Mouse (Mus musculus): Measurements from ENCODE around the gene Arap1.

Arap1 gene

DNA sequence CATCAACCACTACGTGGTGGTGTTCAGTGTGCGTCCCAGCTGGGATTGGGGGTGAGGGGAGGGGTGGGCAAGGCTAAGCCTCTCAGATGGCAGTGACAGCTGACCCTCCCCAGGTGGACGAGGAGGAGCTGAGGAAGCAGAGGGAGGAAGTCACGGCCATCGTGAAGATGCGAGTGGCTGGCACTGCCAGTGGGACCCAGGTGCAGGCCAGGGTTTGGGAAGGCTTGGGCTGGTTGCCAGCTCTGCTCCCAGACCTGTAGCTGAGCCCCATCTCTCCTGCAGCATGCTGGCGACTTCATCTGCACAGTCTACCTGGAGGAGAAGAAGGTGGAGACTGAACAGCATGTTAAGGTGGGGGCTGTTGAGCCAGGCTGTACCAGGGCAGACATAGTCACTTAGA lies 53.6 kb downstream of the Arap1 start:
- DNase-seq: no peak

- no peak for DNase-seq
Measured at GRCm38 (mm10) chr7:101403831-101404230, 56.0 kb downstream of the Arap1 start.

DNA sequence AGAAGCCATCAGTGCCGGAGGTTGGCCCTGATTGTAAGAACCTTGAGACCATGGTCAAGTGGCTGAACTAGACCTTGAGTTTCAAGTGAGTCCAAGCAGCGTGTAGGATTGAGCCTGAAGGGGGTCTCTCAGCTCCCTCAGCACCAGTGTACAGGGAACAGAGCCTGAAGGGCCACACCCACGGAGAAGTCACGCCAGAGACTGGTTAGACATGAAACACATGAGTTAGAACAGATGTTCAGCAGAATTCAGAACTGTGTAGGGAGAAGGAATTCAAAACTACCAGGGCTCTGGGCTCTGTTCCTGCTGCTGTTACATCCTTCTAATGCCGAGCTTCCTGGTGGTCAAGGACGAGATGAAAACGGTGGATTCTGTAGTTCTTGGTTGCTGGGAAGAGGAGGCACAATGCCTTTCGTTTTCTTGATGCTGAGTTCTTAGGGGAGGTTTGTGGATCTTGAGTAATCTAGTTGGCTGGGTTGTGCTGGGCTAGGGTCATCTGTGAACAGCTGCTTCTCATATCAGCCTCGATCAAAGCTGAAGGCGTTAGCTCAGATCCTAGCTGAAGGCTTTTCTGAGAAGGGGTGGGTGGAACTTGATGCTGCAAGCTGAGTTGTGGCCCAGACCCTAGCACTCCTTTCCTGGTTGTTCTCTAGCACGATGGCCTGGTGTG lies 62.5 kb downstream of the Arap1 start, which contains the start of gene Gm45837:
Gm45837 (plus strand) TSS at position 620 of the 670 bp plus-strand sequence.
- no peak for DNase-seq

DNA sequence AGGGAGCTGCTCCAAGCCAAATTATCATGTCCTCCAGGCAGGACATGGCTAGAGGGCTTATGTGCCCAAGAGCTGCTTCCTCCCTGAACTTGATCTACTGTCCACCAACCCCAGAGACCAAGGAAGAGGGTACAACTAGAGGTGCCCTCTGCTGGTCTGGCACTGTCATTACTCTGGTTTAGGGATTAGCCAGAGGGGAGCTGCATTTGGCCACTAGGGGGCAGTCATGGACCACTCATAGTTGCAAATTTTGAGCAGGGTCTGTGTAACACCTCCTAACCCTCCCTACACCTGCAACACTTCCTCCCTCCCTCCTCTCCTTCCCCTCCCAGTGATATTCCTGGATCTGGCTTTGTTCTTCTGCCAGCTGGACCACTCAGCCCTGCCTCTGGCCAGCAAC lies 64.9 kb downstream of the Arap1 start:
- peak; percentile 64 to 83 for DNase-seq

DNA sequence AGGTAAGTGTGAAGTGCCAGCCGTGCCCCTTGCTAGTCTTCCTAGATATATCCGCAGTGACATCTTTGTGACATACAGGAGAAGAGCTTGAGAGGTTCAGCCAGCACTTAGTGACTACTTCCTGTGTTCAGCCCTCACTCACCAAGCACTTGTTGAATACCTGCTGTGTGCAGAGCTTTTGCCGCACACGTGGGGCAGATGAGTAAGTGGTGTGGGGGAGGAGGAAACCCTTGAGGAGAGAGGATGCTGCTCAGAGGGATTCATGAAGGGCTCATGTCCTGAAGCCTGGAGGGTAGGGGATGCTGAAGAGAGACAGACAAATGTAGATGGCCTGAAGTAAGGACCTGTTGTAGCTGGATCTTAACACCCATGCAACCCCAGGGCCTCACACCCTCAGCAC lies 66.3 kb downstream of the Arap1 start:
- no peak for DNase-seq

DNA sequence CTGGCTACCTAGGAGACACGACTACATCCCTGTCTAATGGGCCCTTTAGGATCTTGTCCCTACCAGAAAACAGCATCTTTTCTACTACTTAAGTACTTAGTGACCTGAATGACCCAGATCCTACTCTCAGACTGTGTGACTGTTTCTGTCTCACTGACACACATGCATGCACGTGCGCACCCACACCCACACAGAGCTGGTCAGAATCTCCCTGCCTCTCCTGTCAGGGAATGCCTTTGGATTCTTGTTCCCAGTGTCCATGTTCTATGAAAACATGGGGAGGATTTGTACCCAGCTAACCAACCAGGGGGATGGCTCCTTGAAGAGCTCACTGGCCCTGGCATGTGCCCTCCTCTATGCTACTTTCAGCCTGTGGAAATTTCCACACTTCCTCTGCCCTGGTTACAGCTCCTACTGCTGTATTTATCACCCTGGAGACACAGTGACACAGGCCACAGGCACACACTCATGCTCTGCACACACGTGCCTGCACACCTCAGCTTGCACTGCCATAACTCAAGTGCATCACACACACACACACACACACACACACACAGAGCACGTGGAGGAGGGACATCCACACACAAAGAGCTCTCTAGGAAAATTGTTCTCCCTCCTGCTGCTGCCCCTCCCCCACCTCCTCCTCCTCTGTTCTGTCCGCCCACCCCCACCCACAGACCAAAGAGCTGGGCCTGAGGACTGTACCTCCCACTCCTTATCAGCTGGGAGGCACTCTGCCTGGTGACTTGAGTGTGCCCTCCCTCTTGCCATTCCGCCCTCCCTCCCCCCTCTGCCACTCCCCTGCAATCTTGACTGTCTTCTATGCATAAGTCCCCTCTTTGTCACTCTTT lies 67.0 kb downstream of the Arap1 start:
- no peak for DNase-seq

DNA sequence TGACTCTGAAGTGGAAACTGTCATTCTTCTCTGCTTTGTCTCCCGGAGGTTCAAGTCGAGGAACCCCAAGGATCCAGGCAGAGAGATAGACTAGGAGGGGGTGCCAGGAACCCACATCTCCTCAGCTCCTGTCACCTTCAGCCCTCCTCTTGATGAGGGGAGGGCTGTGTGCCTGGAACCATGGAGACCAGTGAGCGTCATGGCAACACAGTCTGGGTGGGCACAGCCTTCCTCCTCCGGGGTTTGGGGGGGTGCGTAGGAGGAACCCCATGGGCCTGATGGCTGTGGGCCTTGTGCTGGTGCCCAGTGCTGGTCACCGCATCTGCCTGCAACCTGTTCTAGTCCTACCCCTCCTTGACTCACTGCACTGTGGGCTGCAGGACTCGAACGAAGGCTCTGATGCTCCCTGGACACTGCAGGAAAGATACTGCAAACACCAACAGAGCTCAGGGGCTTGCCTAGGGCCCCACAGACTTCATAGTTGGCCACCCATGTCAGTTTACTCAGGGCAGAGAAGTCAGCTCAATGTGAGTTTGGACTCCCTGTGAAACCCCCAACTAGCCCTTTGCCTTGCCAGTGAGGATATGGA lies 67.7 kb downstream of the Arap1 start:
- no peak for DNase-seq

DNA sequence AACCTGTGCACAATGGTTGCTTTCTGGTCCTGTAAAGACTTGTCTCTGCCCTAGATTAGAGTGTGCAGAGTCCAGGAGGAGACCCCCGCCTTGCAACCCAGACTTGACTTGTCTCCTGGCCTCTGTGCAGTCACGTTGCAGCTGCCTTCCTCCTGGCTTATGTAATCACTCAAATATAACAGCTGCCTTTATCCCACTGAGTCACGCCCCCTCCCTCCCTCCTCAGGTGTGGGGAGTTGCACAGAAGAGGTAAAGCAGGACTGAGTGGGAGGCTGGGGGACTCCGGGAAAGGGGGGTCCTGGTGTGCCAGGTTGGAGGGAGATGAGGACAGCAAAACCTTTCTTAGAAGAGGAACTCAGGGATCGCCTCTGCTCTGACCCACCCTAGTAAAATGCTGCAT lies 68.5 kb downstream of the Arap1 start:
- DNase-seq: no peak

GRCm38 (mm10) chr7:101419013-101419770 lies 71.3 kb downstream of the Arap1 start:
- peak in 1 of 2 experiments; percentile 27 for DNase-seq

- no peak for DNase-seq
Measured at GRCm38 (mm10) chr7:101421529-101421928, 73.7 kb downstream of the Arap1 start, which contains the start of gene Pde2a. TSS of gene Pde2a (plus strand) at chr7:101421691.

GRCm38 (mm10) chr7:101422069-101422468 lies 74.2 kb downstream of the Arap1 start:
- no peak for DNase-seq

DNA sequence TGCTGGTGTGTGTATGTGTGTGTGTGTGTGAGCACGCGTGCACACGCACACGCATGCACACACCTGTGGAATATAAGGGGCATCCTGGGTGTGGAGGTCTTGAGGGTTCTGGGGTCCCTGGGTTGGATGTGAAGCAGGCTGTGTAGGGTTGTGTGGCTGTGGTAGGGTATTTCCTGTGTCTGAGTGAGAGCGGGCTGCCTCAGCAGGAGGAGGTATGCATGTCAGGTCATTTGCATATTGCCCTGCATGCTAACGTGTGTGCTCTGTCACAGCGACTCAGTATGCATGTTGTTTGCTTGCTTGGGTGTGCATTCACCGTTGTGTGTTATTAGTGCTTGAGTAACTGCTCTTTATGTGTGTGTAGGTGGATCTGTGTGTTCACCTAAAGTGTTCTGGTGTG lies 74.8 kb downstream of the Arap1 start:
- no peak for DNase-seq

GRCm38 (mm10) chr7:101423970-101424369 lies 76.1 kb downstream of the Arap1 start:
- no peak for DNase-seq

DNA sequence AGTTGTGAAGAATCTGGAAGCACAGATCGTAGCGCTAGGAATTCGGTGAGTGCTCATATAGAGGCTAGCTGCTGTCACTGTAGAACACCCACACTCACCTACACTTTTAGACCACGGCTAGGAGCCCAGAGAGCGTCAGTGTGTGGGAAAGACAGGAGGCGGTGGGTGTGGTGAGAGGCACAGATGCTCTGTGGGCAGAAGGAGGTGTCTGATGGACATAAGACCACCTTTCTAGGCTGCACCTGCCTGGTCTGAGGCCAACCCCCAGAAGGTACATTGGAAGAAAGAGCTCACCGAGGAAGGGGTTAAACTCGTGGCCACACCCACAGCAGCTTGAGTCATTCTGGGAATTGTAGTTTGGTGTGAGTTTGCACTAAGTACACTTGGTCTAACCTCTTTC lies 78.8 kb downstream of the Arap1 start:
- no peak for DNase-seq

DNA sequence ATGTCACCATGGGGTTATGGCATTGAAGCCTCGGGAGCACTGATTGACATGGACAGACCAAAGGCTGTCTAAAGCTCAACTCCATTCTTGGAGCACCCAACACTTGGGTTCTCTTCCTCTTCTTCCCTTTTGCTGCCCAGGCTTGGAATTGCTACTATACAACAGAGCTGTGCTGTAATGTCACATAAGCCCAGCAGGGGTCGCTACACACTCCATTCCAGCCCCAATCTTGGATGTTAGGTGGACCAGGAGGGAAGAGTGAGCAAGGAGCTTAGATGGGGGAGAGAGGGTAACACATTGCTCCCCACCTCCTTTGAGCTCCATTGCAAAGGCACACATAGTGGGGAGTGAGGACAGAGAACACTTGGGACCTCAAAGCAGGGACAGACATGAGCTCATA lies 79.9 kb downstream of the Arap1 start:
- DNase-seq: peak in 1 of 2 experiments; percentile 38

GRCm38 (mm10) chr7:101435038-101435437 lies 87.2 kb downstream of the Arap1 start:
- no peak for DNase-seq

DNA sequence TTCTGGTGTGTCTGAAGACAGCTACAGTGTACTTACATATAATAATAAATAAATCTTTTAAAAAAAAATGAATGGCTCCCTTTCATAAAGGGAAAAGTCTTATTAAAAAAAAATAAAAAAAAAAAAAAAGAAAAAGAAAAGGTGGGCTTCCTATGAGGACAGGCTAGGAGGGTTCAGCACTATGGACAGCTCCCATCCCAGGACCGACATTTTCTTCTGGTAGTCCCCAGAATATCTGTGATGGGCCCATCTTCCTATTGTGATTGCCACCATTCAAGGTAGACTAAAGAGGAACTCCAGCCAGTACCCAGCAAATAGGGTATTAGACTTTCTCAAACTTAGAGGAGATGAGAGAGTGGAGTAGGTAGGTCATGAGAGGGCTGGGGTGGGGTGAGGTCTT lies 90.0 kb downstream of the Arap1 start:
- DNase-seq: no peak

DNA sequence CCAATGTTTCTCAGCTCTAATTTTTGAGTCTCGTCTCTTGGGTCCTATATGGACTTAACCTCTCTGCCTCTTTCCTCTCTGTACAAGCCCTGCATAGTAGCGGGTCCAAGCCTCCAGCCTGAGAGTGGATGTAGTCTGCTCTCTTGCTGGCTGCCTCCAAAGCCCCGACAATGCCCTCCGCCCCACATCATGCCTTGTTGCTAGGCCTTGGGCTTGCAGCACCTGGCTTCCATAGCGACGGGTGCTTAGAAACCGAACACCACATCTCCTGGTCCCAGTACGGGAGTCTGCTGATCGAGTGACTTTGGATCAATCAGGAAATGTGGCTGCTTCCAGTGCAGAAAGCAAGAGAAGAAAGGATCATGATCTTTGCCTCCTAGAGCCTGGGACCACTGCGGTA lies 95.2 kb downstream of the Arap1 start:
- DNase-seq: no peak

GRCm38 (mm10) chr7:101444211-101444610 lies 96.3 kb downstream of the Arap1 start:
- no peak for DNase-seq

DNA sequence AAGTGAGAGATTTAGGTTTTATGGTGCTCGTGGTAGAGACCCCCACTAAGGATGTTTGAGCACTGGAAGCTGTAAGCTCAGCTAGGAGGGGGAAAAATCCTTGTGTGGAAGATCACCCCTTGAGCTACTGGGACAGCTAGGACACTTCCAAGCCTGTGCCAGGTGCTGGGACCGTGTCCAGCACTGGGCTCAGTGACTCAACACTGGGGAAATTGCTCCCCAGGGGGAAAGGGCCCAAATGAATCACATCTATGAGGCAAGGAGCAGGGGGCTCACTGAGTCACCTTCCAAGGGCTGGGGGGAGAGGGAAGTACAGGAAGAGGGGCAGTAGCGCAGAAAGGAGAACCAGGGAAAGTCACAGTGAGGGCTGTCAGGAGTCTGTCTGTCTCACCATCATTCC lies 102.0 kb downstream of the Arap1 start:
- DNase-seq: no peak

DNA sequence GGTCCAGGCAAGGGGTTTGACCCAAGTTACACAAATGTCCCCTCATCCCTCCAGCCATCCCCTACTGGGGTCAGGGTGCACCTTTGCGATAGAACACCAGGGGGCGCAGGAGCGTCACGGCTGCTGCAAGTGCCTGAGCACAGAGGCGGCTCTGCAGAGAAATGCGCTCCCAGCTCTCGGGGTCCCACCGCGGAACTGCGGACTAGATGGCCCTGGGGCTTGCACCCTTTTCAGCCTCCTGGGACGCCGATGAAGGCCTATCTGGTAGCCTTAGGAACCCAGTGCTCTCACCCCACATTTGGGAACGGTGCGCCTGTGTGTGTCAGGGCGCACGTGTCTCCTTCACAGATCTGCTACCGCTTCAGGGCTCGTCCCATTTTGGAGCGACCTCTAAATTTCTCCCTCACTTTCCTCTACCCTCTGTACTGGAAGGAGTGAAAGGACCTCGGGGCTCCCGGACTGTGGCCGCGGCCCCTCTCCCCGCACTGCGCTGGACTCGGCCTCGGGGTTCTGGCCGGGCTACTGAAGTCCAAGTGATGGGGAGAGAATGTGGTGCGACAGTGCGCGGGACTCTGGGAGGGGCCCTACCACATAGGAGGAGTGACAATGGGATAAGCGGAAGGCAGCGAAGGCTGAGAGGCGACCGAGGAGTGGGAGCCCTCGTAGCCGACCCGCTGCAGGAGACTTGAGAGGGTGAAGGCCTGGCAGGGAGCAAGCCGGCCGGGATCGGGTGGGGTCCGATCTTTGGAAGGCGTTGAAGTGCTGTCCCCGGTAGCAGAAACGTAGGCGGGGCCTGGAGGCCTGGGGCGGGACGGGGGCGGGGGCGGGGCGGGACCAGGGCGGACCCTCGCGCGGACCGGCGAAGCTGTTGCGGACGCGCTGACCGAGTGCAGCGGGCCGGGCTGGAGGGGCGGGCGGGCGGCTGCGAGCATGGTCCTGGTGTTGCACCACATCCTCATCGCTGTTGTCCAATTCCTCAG lies 102.8 kb downstream of the Arap1 start:
- DNase-seq: peak; percentile 75 to 92

GRCm38 (mm10) chr7:101452669-101453068 lies 104.8 kb downstream of the Arap1 start:
- no peak for DNase-seq

All from spleen, adult 18-20 months (tissue).